Mouse (Mus musculus): ENCODE measurements at regions not wholly inside any gene's neighbourhood (a gene's known extent, or its start where the extent isn't known, plus 50 kb on each side); places are given as distances from the start of the nearest gene placed in this dataset.

DNA sequence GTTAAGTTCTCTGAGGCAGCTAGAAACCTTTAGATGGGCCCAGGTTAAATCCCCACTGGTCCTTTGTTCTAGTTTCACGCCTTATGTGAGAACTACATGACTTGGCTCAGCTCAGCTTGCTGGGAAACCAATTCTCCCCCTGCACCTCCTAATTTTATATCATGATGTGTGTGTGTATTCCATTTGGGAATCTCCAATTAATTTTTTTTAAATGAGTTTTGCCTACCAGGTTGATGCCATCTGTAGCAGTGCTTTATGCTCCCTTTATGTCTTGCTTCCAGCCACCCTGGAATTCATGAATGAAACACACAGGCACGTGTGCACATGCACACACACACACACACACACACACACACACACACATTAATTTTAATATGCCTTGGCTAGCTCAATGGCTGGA, 180.0 kb upstream of the Gli3 start:
- DNase-seq (ENCODE audit: low read depth): no peak

DNA sequence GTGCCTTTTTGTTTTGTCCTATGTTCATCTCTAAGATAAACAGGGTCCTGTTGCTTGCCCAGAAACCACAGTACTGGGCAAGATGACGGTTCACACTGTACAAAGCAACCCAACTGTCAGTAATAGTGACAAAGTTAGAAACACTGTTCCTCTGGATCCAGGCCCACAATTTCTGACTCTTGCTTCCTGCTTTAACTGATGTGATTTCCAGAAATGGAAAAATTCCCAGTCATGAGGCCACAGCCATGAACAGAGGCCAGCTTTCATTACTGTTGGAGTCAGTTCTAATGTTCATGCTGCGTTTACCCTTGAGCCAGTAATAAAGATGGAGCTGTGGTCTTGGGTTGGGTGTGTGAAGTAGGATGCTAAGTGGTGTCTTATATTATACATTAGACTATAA, 164.6 kb upstream of the Gli3 start:
- DNase-seq (ENCODE audit: low read depth): no peak

GRCm38 (mm10) chr13:15325413-15325812, 137.6 kb upstream of the Gli3 start:
- no peak for DNase-seq (ENCODE audit: low read depth)

- DNase-seq (ENCODE audit: low read depth): no peak
Measured at GRCm38 (mm10) chr13:15326146-15326545, 136.9 kb upstream of the Gli3 start.

GRCm38 (mm10) chr13:15329561-15329960, 133.5 kb upstream of the Gli3 start:
- DNase-seq (ENCODE audit: low read depth): peak; percentile 2

DNA sequence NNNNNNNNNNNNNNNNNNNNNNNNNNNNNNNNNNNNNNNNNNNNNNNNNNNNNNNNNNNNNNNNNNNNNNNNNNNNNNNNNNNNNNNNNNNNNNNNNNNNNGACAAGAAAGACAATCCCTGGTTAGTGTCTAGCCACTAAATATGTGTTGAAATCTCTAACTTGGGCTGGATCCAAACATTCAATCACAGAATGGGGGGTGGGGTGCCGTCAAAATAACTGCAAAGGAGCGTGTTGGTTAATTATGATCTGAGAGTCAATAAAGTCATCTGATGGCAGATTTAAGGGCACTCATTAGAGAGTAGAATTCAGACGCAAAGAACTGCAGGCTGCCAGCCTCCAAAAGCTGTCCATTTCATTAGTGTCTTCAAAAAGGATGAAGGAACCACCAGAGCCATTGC, 119.6 kb upstream of the Gli3 start:
- no peak for DNase-seq (ENCODE audit: low read depth)

DNA sequence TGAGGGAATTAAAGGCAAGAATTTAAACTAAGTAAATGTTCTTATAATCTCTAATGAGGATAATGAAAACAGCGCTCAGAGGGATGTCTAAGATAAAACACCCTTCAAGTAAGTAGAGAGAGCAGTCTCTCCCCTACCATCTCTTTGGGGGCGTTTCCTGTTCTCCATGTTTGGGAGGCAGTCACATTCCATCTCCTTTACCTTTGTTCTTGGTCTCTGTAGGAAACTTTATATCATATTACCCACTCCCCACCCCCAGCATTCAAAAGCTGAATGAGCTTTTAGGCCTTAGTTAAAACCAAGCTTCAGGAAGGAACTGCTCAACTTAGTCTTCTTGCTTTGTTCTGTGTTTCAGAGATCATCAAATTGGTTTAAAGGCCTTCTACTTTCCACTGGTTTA, 116.2 kb upstream of the Gli3 start:
- no peak for DNase-seq (ENCODE audit: low read depth)

GRCm38 (mm10) chr13:15366437-15366836, 96.6 kb upstream of the Gli3 start:
- DNase-seq (ENCODE audit: low read depth): peak; percentile 11

DNA sequence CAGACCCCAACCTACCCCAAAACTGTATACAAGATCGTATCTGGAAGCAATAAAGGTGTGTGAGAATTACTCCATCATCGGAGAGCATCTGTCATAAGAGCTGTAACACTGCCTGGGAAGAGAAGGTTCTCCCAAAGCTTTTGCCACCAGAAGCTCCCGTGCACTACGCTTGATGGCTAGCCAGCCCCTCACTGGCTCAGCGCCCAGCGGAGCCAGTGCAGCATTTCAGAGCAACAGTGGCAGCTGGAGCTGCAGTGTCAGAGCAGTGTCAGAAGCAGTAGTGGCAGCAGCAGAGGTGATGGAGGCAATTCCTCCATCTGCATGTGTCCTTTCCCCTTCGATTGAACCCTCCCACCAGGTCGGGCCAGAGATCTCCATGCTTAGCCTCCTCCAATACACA, 83.0 kb upstream of the Gli3 start:
- no peak for DNase-seq (ENCODE audit: low read depth)

GRCm38 (mm10) chr13:15395249-15395648, 67.8 kb upstream of the Gli3 start:
- DNase-seq (ENCODE audit: low read depth): no peak

DNA sequence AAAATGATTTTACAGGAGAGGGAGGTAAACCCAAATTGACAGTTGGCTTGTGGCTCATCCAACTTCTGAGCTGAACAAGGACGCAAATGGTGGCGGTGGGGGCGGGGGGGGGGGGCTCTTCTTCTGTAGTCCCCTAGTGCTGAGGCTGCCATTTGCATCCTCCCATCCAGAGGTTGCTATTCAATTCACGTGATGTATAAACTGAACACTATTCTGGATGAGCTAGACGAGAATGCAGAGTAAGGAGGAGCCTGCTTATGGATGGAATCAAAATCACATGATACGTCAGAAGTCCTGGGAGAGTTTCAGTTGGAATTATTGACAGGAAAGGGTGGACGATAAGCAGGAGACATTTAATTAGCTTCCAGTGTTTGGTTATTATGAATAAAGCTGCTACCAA, 67.3 kb upstream of the Gli3 start:
- DNase-seq (ENCODE audit: low read depth): no peak

- DNase-seq (ENCODE audit: low read depth): no peak
Measured at GRCm38 (mm10) chr13:15398677-15399076, 64.4 kb upstream of the Gli3 start.
